Mouse (Mus musculus): ENCODE data around the gene Atp1b4. TPM values are rescaled to one million over a fixed set of nuclear protein-coding genes. Genes with fewer than 3 reads are reported as not detected.

The Atp1b4 gene
- not detected for total RNA-seq (2023)

DNA sequence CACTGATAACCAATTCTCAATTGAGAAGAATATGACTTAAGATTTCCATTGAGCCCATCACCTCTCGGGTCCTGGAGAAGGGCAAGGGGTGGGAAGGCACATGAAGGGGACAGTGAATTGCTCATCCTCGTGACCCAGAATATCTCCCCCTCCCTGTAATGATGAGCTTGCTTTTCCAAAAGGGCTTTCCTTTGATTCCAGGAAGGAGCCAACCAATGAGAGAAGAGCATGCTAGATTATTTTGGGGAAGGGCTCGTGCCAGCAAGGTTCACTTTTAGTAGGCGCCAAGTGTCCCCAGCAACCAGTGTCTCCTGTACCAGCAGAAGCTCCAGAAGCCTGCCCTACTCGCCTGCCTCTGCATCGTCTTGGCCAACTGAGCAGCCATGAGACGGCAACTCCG is at the start of gene Atp1b4:
Gene Atp1b4 (plus strand): TSS at position 301 of the 400 bp plus-strand sequence.

Other genes starting within 250 kb of the Atp1b4 start
- gene Rhox10, start 249.7 kb upstream of the Atp1b4 start, total RNA-seq (2023): not detected
- not detected for gene Rhox11, start 231.0 kb upstream of the Atp1b4 start, total RNA-seq (2023)
- gene Rhox12, start 205.3 kb upstream of the Atp1b4 start, total RNA-seq (2023): not detected
- gene Rhox13, start 195.0 kb upstream of the Atp1b4 start, total RNA-seq (2023): not detected
- 32.5 TPM for gene Zbtb33, start 126.4 kb upstream of the Atp1b4 start, total RNA-seq (2023)
- gene Tmem255a, start 63.7 kb upstream of the Atp1b4 start, total RNA-seq (2023): 1.8 TPM
- 30.1 TPM for gene Lamp2, start 140.3 kb downstream of the Atp1b4 start, total RNA-seq (2023)